Mouse (Mus musculus): ENCODE data around the gene Nfatc2.

GRCm38 (mm10) chr2:168632543-168632942 lies 31.1 kb upstream of the Nfatc2 start:
- TF ChIP-seq POLR2A (IDR thresholded peaks at IDR 0.05; ENCODE audit: control insufficient read depth, extremely low read depth, insufficient read depth, low read length, poor library complexity), result no peak
- no peak for TF ChIP-seq CTCF (IDR thresholded peaks at IDR 0.05; ENCODE audit: borderline replicate concordance, control insufficient read depth, extremely low read depth, insufficient read depth, low read length, poor library complexity)
